Mouse (Mus musculus): ENCODE results near the gene Zfp28. TPM values are rescaled to one million over a fixed set of nuclear protein-coding genes. Genes with fewer than 3 reads are reported as not detected.
A peak's percentile ranks its signal among the peaks of the same experiment; 100 is the strongest.
"Not testable (repeated sequence)": the region's sequence is repeated elsewhere in the genome, so short reads cannot be mapped to it uniquely, and the experiment has no call there.

The Zfp28 gene
- polyA plus RNA-seq, 1 experiment from 2014 or later: 12.3 TPM

- H3K4me3 ChIP-seq (ENCODE audit: low read depth, low read length): peak overlapping the region; percentile 32
- peak overlapping the region; percentile 58 for H3K9ac ChIP-seq (ENCODE audit: low read length)
- no peaks in the 10 kb centered on the region for H3K27me3 ChIP-seq (ENCODE audit: control insufficient read depth, insufficient read depth, low read length)
- no peaks in the 10 kb centered on the region for H3K9me3 ChIP-seq (ENCODE audit: control insufficient read depth, low read length)
- no peaks in the 10 kb centered on the region for H3K36me3 ChIP-seq (ENCODE audit: control insufficient read depth, insufficient read depth, low read length)
- ATAC-seq (replicated peaks; ENCODE audit: low FRiP score) (peak; percentile 93), DNase-seq (ENCODE audit: low spot score) (peak; percentile 99)
- 0 out of 2 replicates have a peak, but pooled peaks cover 5% of the 10 kb centered on the region for H3K4me1 ChIP-seq (replicated peaks; ENCODE audit: control insufficient read depth, insufficient read depth, low read length)
- WGBS: under 1% methylated on average over 38 of the region's 38 CpGs
- peak overlapping the region; percentile 61 for H3K4me2 ChIP-seq (ENCODE audit: low read depth, low read length, severe bottlenecking)
- H3K27ac ChIP-seq (ENCODE audit: low read depth, low read length): peak overlapping the region; percentile 87
These were observed 20.6 kb upstream of the Zfp28 start for GRCm38 (mm10) chr7:6362268-6363046.

- no peaks in the 10 kb centered on the region for H3K36me3 ChIP-seq (ENCODE audit: control insufficient read depth, insufficient read depth, low read length)
- H3K9ac ChIP-seq (ENCODE audit: low read length): peak within 1 kb of the TSS; percentile 58
- H3K4me2 ChIP-seq (ENCODE audit: low read depth, low read length, severe bottlenecking): peak within 1 kb of the TSS; percentile 61
- no peaks in the 10 kb centered on the region for H3K27me3 ChIP-seq (ENCODE audit: control insufficient read depth, insufficient read depth, low read length)
- no peaks in the 10 kb centered on the region for H3K9me3 ChIP-seq (ENCODE audit: control insufficient read depth, low read length)
- ATAC-seq (replicated peaks; ENCODE audit: low FRiP score) (peak; percentile 83), DNase-seq (ENCODE audit: low spot score) (peak; percentile 92)
- 0 out of 2 replicates have a peak, but pooled peaks cover 5% of the 10 kb centered on the region for H3K4me1 ChIP-seq (replicated peaks; ENCODE audit: control insufficient read depth, insufficient read depth, low read length)
- under 1% methylated on average over 23 of the region's 23 CpGs for WGBS
- H3K4me3 ChIP-seq (ENCODE audit: low read depth, low read length): peak within 1 kb of the TSS; percentile 32
- peak within 1 kb of the TSS; percentile 87 for H3K27ac ChIP-seq (ENCODE audit: low read depth, low read length)
These were observed 20.0 kb upstream of the Zfp28 start, which contains the start of gene Zfp78 for GRCm38 (mm10) chr7:6363047-6363488. Zfp78 (plus strand) TSS chr7:6363280.

GRCm38 (mm10) chr7:6364761-6365160, 18.3 kb upstream of the Zfp28 start:
- DNase-seq (ENCODE audit: low spot score): peak; percentile 31
- H3K9me3 ChIP-seq (ENCODE audit: control insufficient read depth, low read length): no peaks in the 10 kb centered on the region
- no peak overlapping the region for H3K27ac ChIP-seq (ENCODE audit: low read depth, low read length)
- H3K4me3 ChIP-seq (ENCODE audit: low read depth, low read length): no peak overlapping the region
- no peak overlapping the region for H3K9ac ChIP-seq (ENCODE audit: low read length)
- no peak for ATAC-seq (replicated peaks; ENCODE audit: low FRiP score)
- H3K4me2 ChIP-seq (ENCODE audit: low read depth, low read length, severe bottlenecking): no peak overlapping the region
- no peaks in the 10 kb centered on the region for H3K36me3 ChIP-seq (ENCODE audit: control insufficient read depth, insufficient read depth, low read length)
- WGBS: 58% methylated on average over 1 of the region's 1 CpGs
- 0 out of 2 replicates have a peak, but pooled peaks cover 5% of the 10 kb centered on the region for H3K4me1 ChIP-seq (replicated peaks; ENCODE audit: control insufficient read depth, insufficient read depth, low read length)
- no peaks in the 10 kb centered on the region for H3K27me3 ChIP-seq (ENCODE audit: control insufficient read depth, insufficient read depth, low read length)

GRCm38 (mm10) chr7:6367185-6367584, 15.9 kb upstream of the Zfp28 start:
- Histone ChIP-seq H3K27me3 (ENCODE audit: control insufficient read depth, insufficient read depth, low read length) (no peaks in the 10 kb centered on the region), H3K4me1 (replicated peaks; ENCODE audit: control insufficient read depth, insufficient read depth, low read length) (0 out of 2 replicates have a peak, but pooled peaks cover 5% of the 10 kb centered on the region), H3K9me3 (ENCODE audit: control insufficient read depth, low read length) (no peaks in the 10 kb centered on the region), H3K27ac (ENCODE audit: low read depth, low read length) (no peak overlapping the region), H3K36me3 (ENCODE audit: control insufficient read depth, insufficient read depth, low read length) (no peaks in the 10 kb centered on the region), H3K4me2 (ENCODE audit: low read depth, low read length, severe bottlenecking) (no peak overlapping the region), H3K9ac (ENCODE audit: low read length) (no peak overlapping the region), H3K4me3 (ENCODE audit: low read depth, low read length) (no peak overlapping the region)
- WGBS: 90% methylated on average over 5 of the region's 5 CpGs
- DNase-seq (ENCODE audit: low spot score) (no peak), ATAC-seq (replicated peaks; ENCODE audit: low FRiP score) (no peak)

- H3K4me1 ChIP-seq (replicated peaks; ENCODE audit: control insufficient read depth, insufficient read depth, low read length); DNase-seq (ENCODE audit: low spot score); H3K27me3 ChIP-seq (ENCODE audit: control insufficient read depth, insufficient read depth, low read length); H3K4me3 ChIP-seq (ENCODE audit: low read depth, low read length); H3K4me2 ChIP-seq (ENCODE audit: low read depth, low read length, severe bottlenecking); ATAC-seq (replicated peaks; ENCODE audit: low FRiP score); H3K27ac ChIP-seq (ENCODE audit: low read depth, low read length); H3K36me3 ChIP-seq (ENCODE audit: control insufficient read depth, insufficient read depth, low read length); H3K9ac ChIP-seq (ENCODE audit: low read length); H3K9me3 ChIP-seq (ENCODE audit: control insufficient read depth, low read length): not testable (repeated sequence)
- WGBS: 86% methylated on average over 5 of the region's 5 CpGs
These were observed 14.9 kb upstream of the Zfp28 start for GRCm38 (mm10) chr7:6368146-6368545.

- WGBS: 88% methylated on average over 3 of the region's 3 CpGs
- no peak overlapping the region for H3K9ac ChIP-seq (ENCODE audit: low read length)
- H3K9me3 ChIP-seq (ENCODE audit: control insufficient read depth, low read length): no peaks in the 10 kb centered on the region
- ATAC-seq (replicated peaks; ENCODE audit: low FRiP score) (no peak), DNase-seq (ENCODE audit: low spot score) (no peak)
- no peak overlapping the region for H3K27ac ChIP-seq (ENCODE audit: low read depth, low read length)
- H3K4me1 ChIP-seq (replicated peaks; ENCODE audit: control insufficient read depth, insufficient read depth, low read length): no peaks in the 10 kb centered on the region
- no peaks in the 10 kb centered on the region for H3K36me3 ChIP-seq (ENCODE audit: control insufficient read depth, insufficient read depth, low read length)
- no peaks in the 10 kb centered on the region for H3K27me3 ChIP-seq (ENCODE audit: control insufficient read depth, insufficient read depth, low read length)
- H3K4me3 ChIP-seq (ENCODE audit: low read depth, low read length): no peak overlapping the region
- H3K4me2 ChIP-seq (ENCODE audit: low read depth, low read length, severe bottlenecking): no peak overlapping the region
These were observed 13.6 kb upstream of the Zfp28 start for GRCm38 (mm10) chr7:6369460-6369859.

- no peaks in the 10 kb centered on the region for H3K36me3 ChIP-seq (ENCODE audit: control insufficient read depth, insufficient read depth, low read length)
- 94% methylated on average over 3 of the region's 3 CpGs for WGBS
- H3K4me3 ChIP-seq (ENCODE audit: low read depth, low read length): no peak overlapping the region
- H3K27ac ChIP-seq (ENCODE audit: low read depth, low read length): no peak overlapping the region
- H3K4me1 ChIP-seq (replicated peaks; ENCODE audit: control insufficient read depth, insufficient read depth, low read length): no peaks in the 10 kb centered on the region
- no peaks in the 10 kb centered on the region for H3K9me3 ChIP-seq (ENCODE audit: control insufficient read depth, low read length)
- DNase-seq (ENCODE audit: low spot score) (no peak), ATAC-seq (replicated peaks; ENCODE audit: low FRiP score) (no peak)
- no peaks in the 10 kb centered on the region for H3K27me3 ChIP-seq (ENCODE audit: control insufficient read depth, insufficient read depth, low read length)
- H3K4me2 ChIP-seq (ENCODE audit: low read depth, low read length, severe bottlenecking): no peak overlapping the region
- H3K9ac ChIP-seq (ENCODE audit: low read length): no peak overlapping the region
These were observed 10.1 kb upstream of the Zfp28 start for GRCm38 (mm10) chr7:6372993-6373392.

GRCm38 (mm10) chr7:6378441-6378840, 4.7 kb upstream of the Zfp28 start:
- no peak overlapping the region for H3K27ac ChIP-seq (ENCODE audit: low read depth, low read length)
- DNase-seq (ENCODE audit: low spot score): no peak
- no peaks in the 10 kb centered on the region for H3K9me3 ChIP-seq (ENCODE audit: control insufficient read depth, low read length)
- no peak overlapping the region for H3K4me2 ChIP-seq (ENCODE audit: low read depth, low read length, severe bottlenecking)
- no peaks in the 10 kb centered on the region for H3K36me3 ChIP-seq (ENCODE audit: control insufficient read depth, insufficient read depth, low read length)
- H3K9ac ChIP-seq (ENCODE audit: low read length): no peak overlapping the region
- H3K4me1 ChIP-seq (replicated peaks; ENCODE audit: control insufficient read depth, insufficient read depth, low read length): no peaks in the 10 kb centered on the region; the same call in 1 of the 2 replicates
- no peak overlapping the region for H3K4me3 ChIP-seq (ENCODE audit: low read depth, low read length)
- H3K27me3 ChIP-seq (ENCODE audit: control insufficient read depth, insufficient read depth, low read length): no peaks in the 10 kb centered on the region
- 90% methylated on average over 8 of the region's 8 CpGs for WGBS
- no peak for ATAC-seq (replicated peaks; ENCODE audit: low FRiP score)

GRCm38 (mm10) chr7:6381431-6381830, 1.7 kb upstream of the Zfp28 start:
- Histone ChIP-seq H3K9ac (ENCODE audit: low read length) (no peak overlapping the region), H3K36me3 (ENCODE audit: control insufficient read depth, insufficient read depth, low read length) (no peaks in the 10 kb centered on the region), H3K4me2 (ENCODE audit: low read depth, low read length, severe bottlenecking) (no peak overlapping the region), H3K9me3 (ENCODE audit: control insufficient read depth, low read length) (no peaks in the 10 kb centered on the region), H3K4me3 (ENCODE audit: low read depth, low read length) (no peak overlapping the region), H3K4me1 (replicated peaks; ENCODE audit: control insufficient read depth, insufficient read depth, low read length) (no peaks in the 10 kb centered on the region; the same call in 1 of the 2 replicates), H3K27me3 (ENCODE audit: control insufficient read depth, insufficient read depth, low read length) (no peaks in the 10 kb centered on the region), H3K27ac (ENCODE audit: low read depth, low read length) (no peak overlapping the region)
- DNase-seq (ENCODE audit: low spot score) (no peak), ATAC-seq (replicated peaks; ENCODE audit: low FRiP score) (no peak)
- 77% methylated on average over 2 of the region's 2 CpGs for WGBS

Measured in forebrain, embryonic 11.5 days (tissue).